Mouse (Mus musculus) brain, embryonic 14.5 days (tissue): ENCODE data around the gene Cngb1. TPM values are rescaled to one million over a fixed set of nuclear protein-coding genes. Genes with fewer than 3 reads are reported as not detected.

ENCODE experiments used
- DNase-seq: peaks from one replicate; pipeline ENCODE4 v3.0.0-alpha.2; 2011; ENCODE audit warnings: low read depth
- CTCF ChIP-seq: fragments of 200-500 bp; IDR thresholded peaks from 2 replicates; pipeline ENCODE4 v1.5.1; 2012; ENCODE audit warnings: inconsistent platforms, mild to moderate bottlenecking, moderate library complexity, borderline replicate concordance; ENCODE audit not compliant: insufficient read depth, insufficient read length; ENCODE audit errors: extremely low read depth
- POLR2A ChIP-seq: fragments of 200-500 bp; IDR thresholded peaks from 2 replicates; pipeline ENCODE4 v1.6.1; 2012; ENCODE audit warnings: mild to moderate bottlenecking, inconsistent platforms, borderline replicate concordance; ENCODE audit not compliant: poor library complexity, insufficient read depth, insufficient read length, severe bottlenecking; ENCODE audit errors: extremely low read depth
- polyA plus RNA-seq: library from polyadenylated mRNA; depleted of rRNA; stranded (reverse); fragments of >200 nt; gene quantifications from 2 replicates; pipeline ENCODE4 v1.2.3, GENCODE M21; 2012; rRNA removed

Cngb1 gene
- polyA plus RNA-seq = 0.35 and 0.53 TPM in 2 replicates

GRCm38 (mm10) chr8:95306431-95306830 lies at the start of gene Cngb1:
TSS of gene Cngb1 (minus strand) at chr8:95306585.
- no peak for TF ChIP-seq POLR2A
- no peak for TF ChIP-seq CTCF
- no peak for DNase-seq

GRCm38 (mm10) chr8:95354606-95355005 lies 48.2 kb upstream of the Cngb1 start:
- no peak for DNase-seq
- TF ChIP-seq POLR2A (no peak), CTCF (no peak)

- peak; percentile 80 for DNase-seq
Measured at GRCm38 (mm10) chr8:95352871-95353866, 46.8 kb upstream of the Cngb1 start.

GRCm38 (mm10) chr8:95352151-95352870 lies 45.9 kb upstream of the Cngb1 start, which contains the start of gene Mmp15:
TSS of gene Mmp15 (plus strand) at chr8:95352268.
- peak; percentile 85 for DNase-seq
- TF ChIP-seq CTCF (no peak), POLR2A (peak; percentile 90)

More at GRCm38 (mm10) chr8:95352871-95353866, 46.8 kb upstream of the Cngb1 start:
- TF ChIP-seq POLR2A = no peak
- no peak for TF ChIP-seq CTCF

GRCm38 (mm10) chr8:95351461-95351860 lies 45.1 kb upstream of the Cngb1 start:
- DNase-seq = peak; percentile 73
- peak; percentile 54; the same call in 1 of the 2 replicates for TF ChIP-seq CTCF
- no peak for TF ChIP-seq POLR2A

GRCm38 (mm10) chr8:95348811-95349630 lies 42.6 kb upstream of the Cngb1 start:
- TF ChIP-seq CTCF = no peak
- DNase-seq = peak; percentile 89

GRCm38 (mm10) chr8:95348356-95348755 lies 42.0 kb upstream of the Cngb1 start:
- TF ChIP-seq POLR2A = no peak
- TF ChIP-seq CTCF = no peak
- DNase-seq = no peak

GRCm38 (mm10) chr8:95346643-95347545 lies 40.5 kb upstream of the Cngb1 start:
- DNase-seq = peak; percentile 89
- TF ChIP-seq CTCF (peak; percentile 78), POLR2A (no peak)

- peak; percentile 27; the same call in 1 of the 2 replicates for TF ChIP-seq CTCF
- no peak for TF ChIP-seq POLR2A
Measured at GRCm38 (mm10) chr8:95344668-95345067, 38.3 kb upstream of the Cngb1 start.

GRCm38 (mm10) chr8:95341721-95342120 lies 35.3 kb upstream of the Cngb1 start:
- DNase-seq = no peak
- TF ChIP-seq CTCF = no peak
- no peak for TF ChIP-seq POLR2A

More at GRCm38 (mm10) chr8:95344668-95345067, 38.3 kb upstream of the Cngb1 start:
- DNase-seq = no peak
